Mouse (Mus musculus) c-Kit-positive CD71-positive TER-119-positive erythroid progenitor cells, embryonic 14.5 days (primary cell): Measurements from ENCODE around the gene Esrrg.

Experiments
- DNase-seq: peaks from one replicate; pipeline ENCODE4 v3.0.0-alpha.2; 2013; ENCODE audit warnings: low spot score

Gene Esrrg

GRCm38 (mm10) chr1:187832851-187833250 lies 224.3 kb downstream of the Esrrg start:
- DNase-seq: no peak

GRCm38 (mm10) chr1:187834576-187834975 lies 226.0 kb downstream of the Esrrg start:
- DNase-seq: no peak

GRCm38 (mm10) chr1:187836384-187836783 lies 227.8 kb downstream of the Esrrg start:
- no peak for DNase-seq

GRCm38 (mm10) chr1:187836876-187837275 lies 228.3 kb downstream of the Esrrg start:
- DNase-seq: no peak

GRCm38 (mm10) chr1:187841629-187842028 lies 233.0 kb downstream of the Esrrg start:
- no peak for DNase-seq

GRCm38 (mm10) chr1:187842702-187843101 lies 234.1 kb downstream of the Esrrg start:
- no peak for DNase-seq

GRCm38 (mm10) chr1:187854148-187854547 lies 245.6 kb downstream of the Esrrg start:
- DNase-seq: no peak

- no peak for DNase-seq
Observed at GRCm38 (mm10) chr1:187862339-187862738, 253.7 kb downstream of the Esrrg start.

GRCm38 (mm10) chr1:187868427-187868826 lies 259.8 kb downstream of the Esrrg start:
- no peak for DNase-seq

- DNase-seq: no peak
Observed at GRCm38 (mm10) chr1:187872208-187872607, 263.6 kb downstream of the Esrrg start.

- no peak for DNase-seq
Observed at GRCm38 (mm10) chr1:187872744-187873143, 264.2 kb downstream of the Esrrg start.

GRCm38 (mm10) chr1:187873770-187874169 lies 265.2 kb downstream of the Esrrg start:
- DNase-seq: no peak

- no peak for DNase-seq
Observed at GRCm38 (mm10) chr1:187887270-187887669, 278.7 kb downstream of the Esrrg start.

GRCm38 (mm10) chr1:187888142-187888541 lies 279.6 kb downstream of the Esrrg start:
- DNase-seq: no peak

- DNase-seq: no peak
Observed at GRCm38 (mm10) chr1:187889096-187889495, 280.5 kb downstream of the Esrrg start.

- DNase-seq: no peak
Observed at GRCm38 (mm10) chr1:187891262-187891661, 282.7 kb downstream of the Esrrg start.

- no peak for DNase-seq
Observed at GRCm38 (mm10) chr1:187895459-187895858, 286.9 kb downstream of the Esrrg start.

- no peak for DNase-seq
Observed at GRCm38 (mm10) chr1:187896291-187896690, 287.7 kb downstream of the Esrrg start.

GRCm38 (mm10) chr1:187896910-187897309 lies 288.3 kb downstream of the Esrrg start:
- DNase-seq: no peak

GRCm38 (mm10) chr1:187899541-187899940 lies 290.9 kb downstream of the Esrrg start:
- no peak for DNase-seq

- DNase-seq: no peak
Observed at GRCm38 (mm10) chr1:187900756-187901155, 292.2 kb downstream of the Esrrg start.

GRCm38 (mm10) chr1:187902176-187902575 lies 293.6 kb downstream of the Esrrg start:
- DNase-seq: no peak

- DNase-seq: no peak
Observed at GRCm38 (mm10) chr1:187904731-187905130, 296.1 kb downstream of the Esrrg start.

GRCm38 (mm10) chr1:187907407-187907806 lies 298.8 kb downstream of the Esrrg start:
- DNase-seq: no peak

GRCm38 (mm10) chr1:187907871-187908270 lies 299.3 kb downstream of the Esrrg start:
- no peak for DNase-seq
